Mouse (Mus musculus): ENCODE data around the gene Kcnj14. TPM values are rescaled to one million over a fixed set of nuclear protein-coding genes. Genes with fewer than 3 reads are reported as not detected.

The Kcnj14 gene
- polyA plus RNA-seq, 1 experiment from 2014 or later, result 1.3 TPM

GRCm38 (mm10) chr7:45800546-45801204 is 23.9 kb downstream of the Kcnj14 start:
- H3K4me1 ChIP-seq (replicated peaks; ENCODE audit: control insufficient read depth, insufficient read depth, low read length), result peaks cover 22% of the 10 kb centered on the region
- no peaks in the 10 kb centered on the region for H3K9me3 ChIP-seq (ENCODE audit: control insufficient read depth, low read length)
- H3K36me3 ChIP-seq (ENCODE audit: control insufficient read depth, insufficient read depth, low read length), result no peaks in the 10 kb centered on the region
- H3K9ac ChIP-seq (ENCODE audit: low read length), result peak overlapping the region; percentile 52
- WGBS, result 8% methylated on average over 22 of the region's 25 CpGs
- H3K27me3 ChIP-seq (ENCODE audit: control insufficient read depth, insufficient read depth, low read depth, low read length), result peaks cover 25% of the 10 kb centered on the region
- peak; percentile 84 for ATAC-seq (ENCODE audit: low read depth)
- peak overlapping the region; percentile 62 for H3K4me2 ChIP-seq (ENCODE audit: low read depth, low read length)
- peak overlapping the region; percentile 42 for H3K4me3 ChIP-seq (ENCODE audit: low read length)
- peak overlapping the region; percentile 65 for H3K27ac ChIP-seq (ENCODE audit: low read length)

- 33% methylated on average over 7 of the region's 7 CpGs for WGBS
- Histone ChIP-seq H3K9ac (ENCODE audit: low read length) (peak overlapping the region; percentile 52; the same call in 1 of the 2 replicates), H3K36me3 (ENCODE audit: control insufficient read depth, insufficient read depth, low read length) (no peaks in the 10 kb centered on the region), H3K4me2 (ENCODE audit: low read depth, low read length) (peak overlapping the region; percentile 62), H3K27me3 (ENCODE audit: control insufficient read depth, insufficient read depth, low read depth, low read length) (peaks cover 25% of the 10 kb centered on the region), H3K9me3 (ENCODE audit: control insufficient read depth, low read length) (no peaks in the 10 kb centered on the region), H3K4me3 (ENCODE audit: low read length) (peak overlapping the region; percentile 42), H3K27ac (ENCODE audit: low read length) (peak overlapping the region; percentile 36), H3K4me1 (replicated peaks; ENCODE audit: control insufficient read depth, insufficient read depth, low read length) (peaks cover 22% of the 10 kb centered on the region)
- ATAC-seq (ENCODE audit: low read depth), result peak; percentile 24; the same call in 1 of the 2 replicates
These were observed 24.6 kb downstream of the Kcnj14 start for GRCm38 (mm10) chr7:45800001-45800400.

GRCm38 (mm10) chr7:45798931-45799330 is 25.7 kb downstream of the Kcnj14 start:
- H3K9ac ChIP-seq (ENCODE audit: low read length), result no peak overlapping the region
- H3K27me3 ChIP-seq (ENCODE audit: control insufficient read depth, insufficient read depth, low read depth, low read length), result peaks cover 25% of the 10 kb centered on the region
- no peak for ATAC-seq (ENCODE audit: low read depth)
- H3K36me3 ChIP-seq (ENCODE audit: control insufficient read depth, insufficient read depth, low read length), result no peaks in the 10 kb centered on the region
- no peak overlapping the region; the same call in 1 of the 2 replicates for H3K27ac ChIP-seq (ENCODE audit: low read length)
- peak overlapping the region; percentile 64 for H3K4me2 ChIP-seq (ENCODE audit: low read depth, low read length)
- peak overlapping the region; percentile 51 for H3K4me3 ChIP-seq (ENCODE audit: low read length)
- WGBS, result 45% methylated on average over 7 of the region's 7 CpGs
- peaks cover 22% of the 10 kb centered on the region for H3K4me1 ChIP-seq (replicated peaks; ENCODE audit: control insufficient read depth, insufficient read depth, low read length)
- no peaks in the 10 kb centered on the region for H3K9me3 ChIP-seq (ENCODE audit: control insufficient read depth, low read length)

GRCm38 (mm10) chr7:45798511-45798836 is 26.1 kb downstream of the Kcnj14 start:
- WGBS, result under 1% methylated on average over 19 of the region's 19 CpGs
- H3K4me3 ChIP-seq (ENCODE audit: low read length), result peak overlapping the region; percentile 51
- peak overlapping the region; percentile 68 for H3K9ac ChIP-seq (ENCODE audit: low read length)
- H3K27me3 ChIP-seq (ENCODE audit: control insufficient read depth, insufficient read depth, low read depth, low read length), result peaks cover 25% of the 10 kb centered on the region
- peak overlapping the region; percentile 64 for H3K4me2 ChIP-seq (ENCODE audit: low read depth, low read length)
- no peaks in the 10 kb centered on the region for H3K36me3 ChIP-seq (ENCODE audit: control insufficient read depth, insufficient read depth, low read length)
- H3K4me1 ChIP-seq (replicated peaks; ENCODE audit: control insufficient read depth, insufficient read depth, low read length), result peaks cover 22% of the 10 kb centered on the region
- no peak overlapping the region for H3K27ac ChIP-seq (ENCODE audit: low read length)
- H3K9me3 ChIP-seq (ENCODE audit: control insufficient read depth, low read length), result no peaks in the 10 kb centered on the region
- peak; percentile 10; the same call in 1 of the 2 replicates for ATAC-seq (ENCODE audit: low read depth)

GRCm38 (mm10) chr7:45797661-45798510 is 26.7 kb downstream of the Kcnj14 start:
- H3K27me3 ChIP-seq (ENCODE audit: control insufficient read depth, insufficient read depth, low read depth, low read length), result peaks cover 25% of the 10 kb centered on the region
- peak overlapping the region; percentile 68 for H3K9ac ChIP-seq (ENCODE audit: low read length)

GRCm38 (mm10) chr7:45796950-45797349 is 27.6 kb downstream of the Kcnj14 start:
- Histone ChIP-seq H3K27ac (ENCODE audit: low read length) (no peak overlapping the region), H3K9me3 (ENCODE audit: control insufficient read depth, low read length) (no peaks in the 10 kb centered on the region), H3K4me3 (ENCODE audit: low read length) (no peak overlapping the region), H3K4me2 (ENCODE audit: low read depth, low read length) (no peak overlapping the region; the same call in 1 of the 2 replicates), H3K9ac (ENCODE audit: low read length) (no peak overlapping the region), H3K27me3 (ENCODE audit: control insufficient read depth, insufficient read depth, low read depth, low read length) (peaks cover 25% of the 10 kb centered on the region), H3K4me1 (replicated peaks; ENCODE audit: control insufficient read depth, insufficient read depth, low read length) (peaks cover 22% of the 10 kb centered on the region), H3K36me3 (ENCODE audit: control insufficient read depth, insufficient read depth, low read length) (no peaks in the 10 kb centered on the region)
- 49% methylated on average over 6 of the region's 6 CpGs for WGBS
- no peak for ATAC-seq (ENCODE audit: low read depth)

More at GRCm38 (mm10) chr7:45797661-45798510, 26.7 kb downstream of the Kcnj14 start:
- H3K4me1 ChIP-seq (replicated peaks; ENCODE audit: control insufficient read depth, insufficient read depth, low read length), result peaks cover 22% of the 10 kb centered on the region
- peak overlapping the region; percentile 64 for H3K4me2 ChIP-seq (ENCODE audit: low read depth, low read length)
- H3K4me3 ChIP-seq (ENCODE audit: low read length), result peak overlapping the region; percentile 51
- 2% methylated on average over 55 of the region's 60 CpGs for WGBS
- no peaks in the 10 kb centered on the region for H3K36me3 ChIP-seq (ENCODE audit: control insufficient read depth, insufficient read depth, low read length)
- no peak overlapping the region for H3K27ac ChIP-seq (ENCODE audit: low read length)
- no peak for ATAC-seq (ENCODE audit: low read depth)
- H3K9me3 ChIP-seq (ENCODE audit: control insufficient read depth, low read length), result no peaks in the 10 kb centered on the region

- WGBS, result 91% methylated on average over 29 of the region's 29 CpGs
- Histone ChIP-seq H3K9me3 (ENCODE audit: control insufficient read depth, low read length) (no peaks in the 10 kb centered on the region), H3K9ac (ENCODE audit: low read length) (no peak overlapping the region), H3K27me3 (ENCODE audit: control insufficient read depth, insufficient read depth, low read depth, low read length) (peaks cover 25% of the 10 kb centered on the region), H3K4me2 (ENCODE audit: low read depth, low read length) (no peak overlapping the region), H3K36me3 (ENCODE audit: control insufficient read depth, insufficient read depth, low read length) (no peaks in the 10 kb centered on the region; the same call in 1 of the 2 replicates), H3K4me1 (replicated peaks; ENCODE audit: control insufficient read depth, insufficient read depth, low read length) (peaks cover 14% of the 10 kb centered on the region), H3K4me3 (ENCODE audit: low read length) (no peak overlapping the region), H3K27ac (ENCODE audit: low read length) (no peak overlapping the region)
- ATAC-seq (ENCODE audit: low read depth), result no peak
These were observed 29.6 kb downstream of the Kcnj14 start for GRCm38 (mm10) chr7:45794971-45795370.

GRCm38 (mm10) chr7:45793969-45794585 is 30.5 kb downstream of the Kcnj14 start:
- Histone ChIP-seq H3K9me3 (ENCODE audit: control insufficient read depth, low read length) (no peaks in the 10 kb centered on the region), H3K4me1 (replicated peaks; ENCODE audit: control insufficient read depth, insufficient read depth, low read length) (peaks cover 10% of the 10 kb centered on the region), H3K36me3 (ENCODE audit: control insufficient read depth, insufficient read depth, low read length) (no peaks in the 10 kb centered on the region; the same call in 1 of the 2 replicates), H3K4me2 (ENCODE audit: low read depth, low read length) (no peak overlapping the region), H3K4me3 (ENCODE audit: low read length) (no peak overlapping the region), H3K27ac (ENCODE audit: low read length) (no peak overlapping the region), H3K9ac (ENCODE audit: low read length) (no peak overlapping the region), H3K27me3 (ENCODE audit: control insufficient read depth, insufficient read depth, low read depth, low read length) (peaks cover 22% of the 10 kb centered on the region)
- 84% methylated on average over 33 of the region's 44 CpGs for WGBS
- ATAC-seq (ENCODE audit: low read depth), result no peak

- ATAC-seq (ENCODE audit: low read depth), result no peak
- no peaks in the 10 kb centered on the region; the same call in 1 of the 2 replicates for H3K36me3 ChIP-seq (ENCODE audit: control insufficient read depth, insufficient read depth, low read length)
- H3K4me2 ChIP-seq (ENCODE audit: low read depth, low read length), result no peak overlapping the region
- H3K9me3 ChIP-seq (ENCODE audit: control insufficient read depth, low read length), result no peaks in the 10 kb centered on the region
- peaks cover 14% of the 10 kb centered on the region for H3K27me3 ChIP-seq (ENCODE audit: control insufficient read depth, insufficient read depth, low read depth, low read length)
- H3K27ac ChIP-seq (ENCODE audit: low read length), result no peak overlapping the region
- H3K4me3 ChIP-seq (ENCODE audit: low read length), result no peak overlapping the region
- no peak overlapping the region for H3K9ac ChIP-seq (ENCODE audit: low read length)
- WGBS, result 78% methylated on average over 24 of the region's 24 CpGs
- H3K4me1 ChIP-seq (replicated peaks; ENCODE audit: control insufficient read depth, insufficient read depth, low read length), result peaks cover 4% of the 10 kb centered on the region
These were observed 31.3 kb downstream of the Kcnj14 start for GRCm38 (mm10) chr7:45793240-45793639.
